Mouse (Mus musculus): ENCODE results near the gene Nup54. TPM values are rescaled to one million over a fixed set of nuclear protein-coding genes. Genes with fewer than 3 reads are reported as not detected.

Gene Nup54
- polyA plus RNA-seq, 1 experiment from 2014 or later, result 38.8 TPM

DNA sequence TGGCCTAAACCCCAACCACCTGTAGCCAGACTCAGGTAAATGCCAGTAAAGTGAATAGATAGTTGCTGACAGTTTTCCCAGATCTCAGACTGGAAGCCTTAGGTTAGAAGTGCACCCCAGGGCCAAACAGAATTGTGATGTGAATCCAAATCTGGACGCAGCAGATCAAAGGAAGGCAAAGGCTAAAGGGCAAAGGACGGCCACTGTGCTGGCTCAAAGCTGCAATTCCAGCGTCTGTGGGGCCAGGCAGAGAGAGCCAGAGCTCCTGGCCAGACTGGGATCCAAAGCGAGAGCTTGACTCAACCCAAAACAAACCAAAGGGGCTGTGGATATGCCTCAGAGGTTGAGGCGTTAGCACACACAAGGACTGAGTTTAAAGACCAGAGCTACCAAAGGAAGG, 23.7 kb upstream of the Nup54 start:
- Histone ChIP-seq H3K4me3 (ENCODE audit: low read length) (no peak overlapping the region), H3K9ac (ENCODE audit: low read length) (no peak overlapping the region), H3K36me3 (ENCODE audit: control insufficient read depth, insufficient read depth) (peaks cover 22% of the 10 kb centered on the region), H3K4me2 (ENCODE audit: low read depth, low read length) (no peak overlapping the region), H3K4me1 (ENCODE audit: control insufficient read depth, insufficient read depth, low read length) (peaks cover 11% of the 10 kb centered on the region), H3K9me3 (replicated peaks; ENCODE audit: control insufficient read depth, low read length) (no peaks in the 10 kb centered on the region), H3K27ac (ENCODE audit: low read length) (no peak overlapping the region), H3K27me3 (ENCODE audit: control insufficient read depth, insufficient read depth, low read length) (no peaks in the 10 kb centered on the region)
- ATAC-seq (replicated peaks; ENCODE audit: extremely low read depth, insufficient read depth, low FRiP score), result no peak
- 72% methylated on average over 5 of the region's 5 CpGs for WGBS

DNA sequence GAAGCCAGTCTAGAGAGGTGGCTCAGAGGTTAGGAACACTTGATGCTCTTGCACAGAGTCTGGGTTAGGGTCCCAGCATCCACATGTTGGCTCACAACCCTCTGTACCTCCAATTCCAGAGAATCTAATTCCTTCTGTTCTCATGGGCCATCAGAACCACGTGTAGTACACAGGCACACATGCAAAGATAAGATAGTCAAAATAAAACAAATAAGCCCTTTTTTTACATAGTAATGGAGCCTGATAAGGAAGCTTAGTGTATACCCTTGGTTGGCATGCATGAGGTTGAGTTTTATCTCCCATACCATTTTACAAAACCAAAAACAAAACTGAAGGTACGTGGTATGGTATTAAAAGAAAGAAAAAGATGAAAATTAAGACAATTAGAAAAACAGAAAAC, 22.4 kb upstream of the Nup54 start:
- peaks cover 31% of the 10 kb centered on the region for H3K36me3 ChIP-seq (ENCODE audit: control insufficient read depth, insufficient read depth)
- 61% methylated on average over 2 of the region's 2 CpGs for WGBS

DNA sequence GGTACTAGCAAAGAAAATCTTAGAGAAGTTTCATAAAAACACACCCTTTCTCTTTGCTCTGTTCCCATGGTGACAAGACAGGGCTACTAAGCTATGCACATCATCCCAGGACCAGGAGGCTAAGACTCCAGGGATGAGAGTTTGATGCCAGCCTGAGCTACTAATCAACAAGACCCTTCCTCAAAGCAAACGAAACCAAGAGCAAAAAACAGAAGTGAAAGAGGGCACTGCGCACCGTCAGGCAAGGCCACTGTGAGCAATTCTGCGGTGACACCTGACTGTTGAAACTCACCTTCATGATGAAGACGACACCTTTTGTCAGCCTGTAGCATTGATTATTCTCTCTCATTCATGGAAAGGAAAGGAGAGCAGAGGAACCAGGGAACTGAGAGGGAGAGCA, 17.9 kb upstream of the Nup54 start:
- peaks cover 43% of the 10 kb centered on the region for H3K36me3 ChIP-seq (ENCODE audit: control insufficient read depth, insufficient read depth)
- WGBS, result 92% methylated on average over 5 of the region's 5 CpGs

More for the DNA sequence above, 22.4 kb upstream of the Nup54 start:
- no peak overlapping the region for H3K9ac ChIP-seq (ENCODE audit: low read length)
- ATAC-seq (replicated peaks; ENCODE audit: extremely low read depth, insufficient read depth, low FRiP score), result no peak
- peaks cover 11% of the 10 kb centered on the region for H3K4me1 ChIP-seq (ENCODE audit: control insufficient read depth, insufficient read depth, low read length)
- no peak overlapping the region for H3K4me3 ChIP-seq (ENCODE audit: low read length)
- no peaks in the 10 kb centered on the region for H3K27me3 ChIP-seq (ENCODE audit: control insufficient read depth, insufficient read depth, low read length)
- H3K9me3 ChIP-seq (replicated peaks; ENCODE audit: control insufficient read depth, low read length), result no peaks in the 10 kb centered on the region
- no peak overlapping the region for H3K27ac ChIP-seq (ENCODE audit: low read length)
- no peak overlapping the region for H3K4me2 ChIP-seq (ENCODE audit: low read depth, low read length)

DNA sequence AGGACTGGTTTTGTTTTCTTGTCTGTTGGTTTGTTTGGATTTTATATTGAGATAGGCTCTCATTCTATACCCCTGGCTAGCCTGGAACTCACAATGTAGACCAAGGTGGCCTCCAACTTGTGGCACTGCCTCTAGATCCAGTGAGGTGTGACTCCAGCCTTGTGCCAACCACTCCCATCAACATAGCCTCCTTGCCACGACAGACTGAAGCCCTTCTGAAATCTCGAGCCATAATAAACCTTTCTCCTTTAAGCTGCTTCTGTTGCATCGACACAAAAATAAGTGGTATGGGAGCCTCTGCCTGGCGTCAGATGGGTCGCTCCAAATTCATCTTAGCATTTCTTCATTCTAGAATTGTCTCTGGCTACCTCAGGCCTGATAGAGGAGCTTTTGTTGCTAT, 11.7 kb upstream of the Nup54 start:
- H3K4me1 ChIP-seq (ENCODE audit: control insufficient read depth, insufficient read depth, low read length), result peaks cover 5% of the 10 kb centered on the region
- peaks cover 42% of the 10 kb centered on the region for H3K36me3 ChIP-seq (ENCODE audit: control insufficient read depth, insufficient read depth)
- ATAC-seq (replicated peaks; ENCODE audit: extremely low read depth, insufficient read depth, low FRiP score), result no peak
- no peak overlapping the region for H3K9ac ChIP-seq (ENCODE audit: low read length)
- no peak overlapping the region for H3K4me3 ChIP-seq (ENCODE audit: low read length)
- H3K27me3 ChIP-seq (ENCODE audit: control insufficient read depth, insufficient read depth, low read length), result no peaks in the 10 kb centered on the region
- H3K9me3 ChIP-seq (replicated peaks; ENCODE audit: control insufficient read depth, low read length), result no peaks in the 10 kb centered on the region
- H3K27ac ChIP-seq (ENCODE audit: low read length), result no peak overlapping the region
- no peak overlapping the region for H3K4me2 ChIP-seq (ENCODE audit: low read depth, low read length)
- WGBS, result 91% methylated on average over 5 of the region's 5 CpGs

More for the DNA sequence above, 17.9 kb upstream of the Nup54 start:
- Histone ChIP-seq H3K4me1 (ENCODE audit: control insufficient read depth, insufficient read depth, low read length) (peaks cover 11% of the 10 kb centered on the region), H3K9ac (ENCODE audit: low read length) (no peak overlapping the region), H3K27ac (ENCODE audit: low read length) (no peak overlapping the region), H3K27me3 (ENCODE audit: control insufficient read depth, insufficient read depth, low read length) (no peaks in the 10 kb centered on the region), H3K9me3 (replicated peaks; ENCODE audit: control insufficient read depth, low read length) (no peaks in the 10 kb centered on the region), H3K4me3 (ENCODE audit: low read length) (no peak overlapping the region), H3K4me2 (ENCODE audit: low read depth, low read length) (no peak overlapping the region)
- ATAC-seq (replicated peaks; ENCODE audit: extremely low read depth, insufficient read depth, low FRiP score), result no peak

DNA sequence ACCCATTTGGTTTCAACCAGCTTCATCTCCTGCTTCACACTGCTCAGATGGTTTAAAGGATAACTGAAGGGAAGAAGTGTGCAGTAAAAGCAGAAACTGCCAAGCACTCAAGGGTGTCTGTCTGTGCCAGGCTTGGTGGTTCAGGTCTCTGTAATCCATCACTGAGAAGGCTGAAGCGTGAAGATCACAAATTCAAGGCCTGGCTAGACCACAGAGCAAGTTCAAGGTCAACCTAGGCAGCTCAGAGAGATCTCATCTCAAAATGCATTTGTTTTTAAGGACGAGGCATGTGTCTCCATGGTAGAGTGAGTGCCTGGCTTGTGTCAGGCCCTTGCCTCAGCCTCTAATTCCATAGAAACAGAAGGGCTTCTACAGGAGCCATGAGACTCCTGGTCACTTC, 10.0 kb upstream of the Nup54 start:
- H3K4me2 ChIP-seq (ENCODE audit: low read depth, low read length), result no peak overlapping the region
- no peak overlapping the region for H3K9ac ChIP-seq (ENCODE audit: low read length)
- H3K27ac ChIP-seq (ENCODE audit: low read length), result no peak overlapping the region
- H3K27me3 ChIP-seq (ENCODE audit: control insufficient read depth, insufficient read depth, low read length), result no peaks in the 10 kb centered on the region
- no peaks in the 10 kb centered on the region for H3K9me3 ChIP-seq (replicated peaks; ENCODE audit: control insufficient read depth, low read length)
- H3K4me3 ChIP-seq (ENCODE audit: low read length), result no peak overlapping the region
- WGBS, result 76% methylated on average over 2 of the region's 2 CpGs
- peaks cover 12% of the 10 kb centered on the region for H3K4me1 ChIP-seq (ENCODE audit: control insufficient read depth, insufficient read depth, low read length)
- ATAC-seq (replicated peaks; ENCODE audit: extremely low read depth, insufficient read depth, low FRiP score), result no peak
- H3K36me3 ChIP-seq (ENCODE audit: control insufficient read depth, insufficient read depth), result peaks cover 28% of the 10 kb centered on the region

DNA sequence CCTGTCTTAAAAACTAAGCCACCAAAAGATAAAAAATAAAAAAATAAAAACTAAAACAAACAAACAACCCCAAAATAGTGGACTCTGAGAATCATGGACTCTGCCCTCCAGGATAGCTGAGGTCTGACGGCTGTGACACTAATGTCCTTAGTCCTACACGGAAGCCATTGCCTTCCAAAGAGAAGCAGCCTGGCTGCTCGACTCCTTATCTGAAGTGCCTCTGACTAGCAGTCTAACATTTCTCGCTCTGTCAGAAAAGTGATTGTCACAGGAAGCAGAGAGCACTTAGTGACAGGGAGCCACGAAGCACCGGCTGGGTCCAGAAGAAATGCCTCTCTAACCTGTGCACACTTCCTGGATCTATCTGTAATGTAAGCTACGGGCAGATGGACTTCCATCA, 7.9 kb upstream of the Nup54 start:
- Histone ChIP-seq H3K9ac (ENCODE audit: low read length) (0 out of 2 replicates have a peak overlapping the region, but pooled peaks have one; percentile 9), H3K27ac (ENCODE audit: low read length) (peak overlapping the region; percentile 81)

DNA sequence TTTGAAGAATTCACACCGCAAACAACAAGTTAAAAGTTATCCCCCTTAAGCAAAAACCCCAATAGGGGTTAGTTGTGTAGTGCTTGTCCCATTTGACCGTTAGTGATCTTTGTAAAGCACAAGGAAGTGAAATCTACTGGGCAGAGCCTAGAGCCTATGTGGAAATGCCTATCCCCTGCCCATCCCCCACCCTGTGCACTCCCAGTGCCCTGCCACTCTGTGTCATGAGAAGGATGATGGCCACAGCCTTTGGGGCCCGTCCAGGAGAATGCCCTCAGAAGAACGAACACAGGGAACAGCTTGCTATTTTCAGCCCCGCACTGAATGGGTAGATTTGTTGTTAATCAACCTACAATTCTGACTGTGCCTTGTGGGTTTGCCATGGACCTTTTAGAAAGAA, 6.5 kb upstream of the Nup54 start:
- H3K4me3 ChIP-seq (ENCODE audit: low read length), result no peak overlapping the region
- H3K27me3 ChIP-seq (ENCODE audit: control insufficient read depth, insufficient read depth, low read length), result no peaks in the 10 kb centered on the region
- peak overlapping the region; percentile 55 for H3K27ac ChIP-seq (ENCODE audit: low read length)
- no peaks in the 10 kb centered on the region for H3K9me3 ChIP-seq (replicated peaks; ENCODE audit: control insufficient read depth, low read length)
- H3K4me1 ChIP-seq (ENCODE audit: control insufficient read depth, insufficient read depth, low read length), result peaks cover 12% of the 10 kb centered on the region
- H3K4me2 ChIP-seq (ENCODE audit: low read depth, low read length), result no peak overlapping the region
- H3K36me3 ChIP-seq (ENCODE audit: control insufficient read depth, insufficient read depth), result peaks cover 11% of the 10 kb centered on the region; the same call in 1 of the 2 replicates
- ATAC-seq (replicated peaks; ENCODE audit: extremely low read depth, insufficient read depth, low FRiP score), result no peak; the same call in 1 of the 2 replicates
- H3K9ac ChIP-seq (ENCODE audit: low read length), result no peak overlapping the region
- WGBS, result 44% methylated on average over 5 of the region's 5 CpGs

More for the DNA sequence above, 7.9 kb upstream of the Nup54 start:
- H3K36me3 ChIP-seq (ENCODE audit: control insufficient read depth, insufficient read depth), result peaks cover 23% of the 10 kb centered on the region
- no peaks in the 10 kb centered on the region for H3K27me3 ChIP-seq (ENCODE audit: control insufficient read depth, insufficient read depth, low read length)
- H3K4me1 ChIP-seq (ENCODE audit: control insufficient read depth, insufficient read depth, low read length), result peaks cover 12% of the 10 kb centered on the region
- peak overlapping the region; percentile 13; the same call in 1 of the 2 replicates for H3K4me3 ChIP-seq (ENCODE audit: low read length)
- peak overlapping the region; percentile 38; the same call in 1 of the 2 replicates for H3K4me2 ChIP-seq (ENCODE audit: low read depth, low read length)
- peak; percentile 79 for ATAC-seq (replicated peaks; ENCODE audit: extremely low read depth, insufficient read depth, low FRiP score)
- no peaks in the 10 kb centered on the region for H3K9me3 ChIP-seq (replicated peaks; ENCODE audit: control insufficient read depth, low read length)
- 23% methylated on average over 7 of the region's 7 CpGs for WGBS

DNA sequence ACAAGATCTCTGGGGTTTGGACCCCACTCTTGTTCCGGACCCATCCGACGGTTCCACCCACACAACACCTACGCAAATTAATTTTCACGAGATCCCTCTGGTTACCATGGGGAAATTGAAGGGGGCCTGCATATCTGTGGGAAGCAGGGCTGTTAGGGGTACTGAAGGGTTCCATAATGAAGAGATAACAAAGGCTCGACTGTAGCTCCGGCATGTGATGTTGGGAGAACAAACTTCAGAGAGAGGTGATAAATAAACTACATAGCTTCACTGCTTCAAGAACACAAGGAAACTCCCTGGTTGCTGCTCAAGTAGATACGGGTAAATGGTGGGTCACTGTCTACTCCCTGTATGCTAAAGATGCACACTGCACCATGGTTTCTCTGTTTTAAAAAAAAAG, 3.5 kb upstream of the Nup54 start:
- no peaks in the 10 kb centered on the region for H3K27me3 ChIP-seq (ENCODE audit: control insufficient read depth, insufficient read depth, low read length)
- 0 out of 2 replicates have a peak, but pooled peaks cover 2% of the 10 kb centered on the region for H3K36me3 ChIP-seq (ENCODE audit: control insufficient read depth, insufficient read depth)
- no peaks in the 10 kb centered on the region for H3K9me3 ChIP-seq (replicated peaks; ENCODE audit: control insufficient read depth, low read length)
- no peak overlapping the region for H3K4me3 ChIP-seq (ENCODE audit: low read length)
- no peak overlapping the region for H3K9ac ChIP-seq (ENCODE audit: low read length)
- no peak overlapping the region for H3K4me2 ChIP-seq (ENCODE audit: low read depth, low read length)
- WGBS, result 75% methylated on average over 8 of the region's 8 CpGs
- ATAC-seq (replicated peaks; ENCODE audit: extremely low read depth, insufficient read depth, low FRiP score), result no peak
- peaks cover 18% of the 10 kb centered on the region for H3K4me1 ChIP-seq (ENCODE audit: control insufficient read depth, insufficient read depth, low read length)
- H3K27ac ChIP-seq (ENCODE audit: low read length), result no peak overlapping the region

DNA sequence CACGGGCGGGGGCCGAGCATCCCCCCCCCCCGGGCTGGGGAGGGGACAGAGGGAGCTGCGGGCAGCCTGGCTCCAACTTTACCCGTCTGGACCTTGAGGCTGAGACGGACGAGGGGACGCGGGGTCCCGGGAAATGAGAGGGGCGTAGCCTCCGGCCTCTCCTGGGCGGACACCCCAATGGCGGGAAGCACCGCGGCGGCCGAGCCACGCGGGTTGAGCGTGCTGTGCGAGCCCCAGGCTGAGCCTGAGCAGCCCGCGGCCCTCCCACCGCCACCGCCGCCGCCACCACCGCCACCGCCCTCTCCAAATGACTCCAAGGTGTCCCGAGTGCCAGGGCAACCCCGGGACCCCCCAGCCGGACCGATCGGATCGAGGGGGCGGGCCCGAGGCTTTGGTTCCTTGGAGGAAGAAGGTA, 441 bp downstream of the Nup54 start:
- Histone ChIP-seq H3K9ac (ENCODE audit: low read length) (peak overlapping the region; percentile 98), H3K4me2 (ENCODE audit: low read depth, low read length) (peak overlapping the region; percentile 69), H3K4me3 (ENCODE audit: low read length) (peak overlapping the region; percentile 98), H3K4me1 (ENCODE audit: control insufficient read depth, insufficient read depth, low read length) (peaks cover 11% of the 10 kb centered on the region), H3K36me3 (ENCODE audit: control insufficient read depth, insufficient read depth) (peaks cover 8% of the 10 kb centered on the region; the same call in 1 of the 2 replicates), H3K27me3 (ENCODE audit: control insufficient read depth, insufficient read depth, low read length) (no peaks in the 10 kb centered on the region), H3K9me3 (replicated peaks; ENCODE audit: control insufficient read depth, low read length) (no peaks in the 10 kb centered on the region), H3K27ac (ENCODE audit: low read length) (peak overlapping the region; percentile 88)
- under 1% methylated on average over 32 of the region's 39 CpGs for WGBS
- ATAC-seq (replicated peaks; ENCODE audit: extremely low read depth, insufficient read depth, low FRiP score), result peak; percentile 64

Measured in heart, embryonic 16.5 days (tissue).